In genomic region chr6:136531792-136532230, GRCm38 (mm10) we compare ENCODE assay signal across 8 mouse cellular contexts. TPM values are rescaled to one million over a fixed set of nuclear protein-coding genes. Genes with fewer than 3 reads are reported as not detected.
DNase-seq lines count a peak whose midpoint lies in the region; ATAC-seq lines count a peak whose summit lies in the region.

No protein-coding gene starts in this region.

- peaks cover 17% of the 10 kb centered on the region for H3K4me1 ChIP-seq in embryonic facial prominence, embryonic 15.5 days
- H3K4me1 ChIP-seq in liver, embryonic 11.5 days (replicated peaks; ENCODE audit: control insufficient read depth, insufficient read depth, low read length), result peaks cover 36% of the 10 kb centered on the region

- no peaks in the 10 kb centered on the region for H3K9me3 ChIP-seq in embryonic facial prominence, embryonic 15.5 days (replicated peaks)
- no peaks in the 10 kb centered on the region for H3K9me3 ChIP-seq in liver, embryonic 11.5 days (ENCODE audit: control insufficient read depth, low read length)

- DNase-seq in 416B (ENCODE audit: low read depth), result peak; percentile 85
- DNase-seq in CD8-positive naive resting alpha-beta T cell, adult 2 months (ENCODE audit: low read depth in 2 of 2, low spot score in 2 of 2), result peak; percentile 53 to 72
- DNase-seq in heart, postnatal 36 days, result peak; percentile 39 to 54
- DNase-seq in liver, embryonic 11.5 days (ENCODE audit: low spot score), result peak; percentile 39
- no peak for DNase-seq in yolk sac, embryonic 10.5 days (ENCODE audit: low spot score)
- DNase-seq in gastrocnemius, adult 18-20 months (ENCODE audit: low spot score), result no peak

- WGBS in embryonic facial prominence, embryonic 15.5 days, result 43% methylated on average over 7 of the region's 7 CpGs
- 29% methylated on average over 7 of the region's 7 CpGs for WGBS in liver, embryonic 11.5 days

- H3K27ac ChIP-seq in embryonic facial prominence, embryonic 15.5 days (replicated peaks), result peak overlapping the region; percentile 83
- peak overlapping the region; percentile 77 for H3K27ac ChIP-seq in liver, embryonic 11.5 days (ENCODE audit: low read depth, low read length)

- no peaks in the 10 kb centered on the region for H3K27me3 ChIP-seq in embryonic facial prominence, embryonic 15.5 days
- H3K27me3 ChIP-seq in liver, embryonic 11.5 days (replicated peaks; ENCODE audit: control insufficient read depth, insufficient read depth, low read length), result no peaks in the 10 kb centered on the region

- H3K9ac ChIP-seq in embryonic facial prominence, embryonic 15.5 days, result no peak overlapping the region
- peak overlapping the region; percentile 41; the same call in 1 of the 2 replicates for H3K9ac ChIP-seq in liver, embryonic 11.5 days (ENCODE audit: low read depth, low read length)

- H3K4me3 ChIP-seq in embryonic facial prominence, embryonic 15.5 days (replicated peaks), result no peak overlapping the region
- H3K4me3 ChIP-seq in liver, embryonic 11.5 days (ENCODE audit: low read depth, low read length), result peak overlapping the region; percentile 21; the same call in 1 of the 2 replicates

- ATAC-seq in embryonic facial prominence, embryonic 15.5 days (ENCODE audit: insufficient number of reproducible peaks, low FRiP score, low TSS enrichment, low read depth), result no peak
- peak; percentile 50 for ATAC-seq in liver, embryonic 11.5 days (replicated peaks; ENCODE audit: low FRiP score)
- ATAC-seq in monocyte, adult 5-6 weeks (replicated peaks; ENCODE audit: insufficient number of reproducible peaks, low FRiP score, low TSS enrichment, poor library complexity, severe bottlenecking), result 0 out of 2 replicates have a peak, but pooled peaks have one; percentile 68

- no peaks in the 10 kb centered on the region for H3K36me3 ChIP-seq in embryonic facial prominence, embryonic 15.5 days
- H3K36me3 ChIP-seq in liver, embryonic 11.5 days (ENCODE audit: control insufficient read depth, insufficient read depth, low read length), result peaks cover 7% of the 10 kb centered on the region; the same call in 1 of the 2 replicates

- H3K4me2 ChIP-seq in embryonic facial prominence, embryonic 15.5 days (replicated peaks), result peak overlapping the region; percentile 12; the same call in 1 of the 2 replicates
- H3K4me2 ChIP-seq in liver, embryonic 11.5 days, result peak overlapping the region; percentile 64

- intact Hi-C loops in heart, postnatal 36 days (cut with DNase I), result loop anchor here (1.0 to 5.0 kb wide), 3 partner anchors 13 to 65 kb away; no protein-coding TSS in a partner anchor

RNA-seq across cellular contexts. Expression of gene Atf7ip, which starts 25.8 kb away (rescaled TPM):
- polyA plus RNA-seq in embryonic facial prominence, embryonic 15.5 days (2015; fragmentation: Nextera tagmentation; extraction: Ambion mirVana), result 35.5 and 37.5 TPM in 2 replicates
- total RNA-seq in heart, postnatal 36 days (2021), result 10 to 100 TPM; 78.1 to 88.5 TPM
- polyA plus RNA-seq in liver, embryonic 11.5 days (2014; fragmentation: Nextera tagmentation; extraction: Ambion mirVana), result 31.2 and 32.9 TPM in 2 replicates
- 53.5 to 127 TPM (median 61.9 TPM) in 3 replicates for total RNA-seq in monocyte, adult 5-6 weeks (2017)
- total RNA-seq in gastrocnemius, adult 18-20 months (2021), result 10 to 100 TPM; 40.0 to 42.4 TPM

Comparison
In these comparisons a context has a peak if more than half of its experiments do, and no peak if none do; other contexts are left out.
1. DNase-seq: peak in 416B (single experiment), CD8-positive naive resting alpha-beta T cell, adult 2 months (2 of 2), heart, postnatal 36 days (2 of 2) and liver, embryonic 11.5 days (single experiment); none in yolk sac, embryonic 10.5 days (single experiment) and gastrocnemius, adult 18-20 months (single experiment).